12 mouse cellular contexts compared by ENCODE assay signal in the genomic region with DNA sequence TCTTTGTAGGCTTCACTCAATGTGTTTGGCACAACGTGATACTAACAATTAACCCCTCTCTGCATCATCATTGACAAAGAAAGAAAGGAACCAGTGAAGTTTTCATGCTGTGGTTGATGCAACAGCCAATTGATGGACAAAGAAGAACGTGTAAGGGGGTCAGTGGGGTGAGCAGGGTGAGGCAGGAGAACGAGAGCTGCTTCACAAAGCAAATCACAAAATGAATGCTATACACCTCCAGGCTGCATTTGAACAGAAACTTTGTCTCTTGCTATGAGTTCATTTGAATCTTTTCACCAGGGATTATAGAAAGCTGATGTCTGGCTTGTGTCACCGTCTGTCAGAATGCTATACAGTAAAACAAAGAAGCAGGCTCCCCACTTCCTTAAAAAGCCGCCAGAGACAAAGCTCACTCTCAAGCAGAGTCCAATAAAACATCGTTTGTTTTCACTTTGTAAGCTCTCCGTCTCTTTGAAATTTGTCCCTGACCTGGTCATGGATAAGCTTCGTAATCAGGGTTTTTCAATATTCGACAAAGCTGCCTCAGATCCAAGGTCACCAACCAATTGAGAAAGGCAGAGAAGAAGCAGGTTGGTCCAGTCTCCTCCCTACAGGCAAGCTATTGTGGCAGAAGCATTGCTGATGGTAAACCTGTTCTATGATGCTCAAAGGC.
A peak's percentile ranks its signal among the peaks of the same experiment; 100 is the strongest.
DNase-seq lines count a peak whose midpoint lies in the region; ATAC-seq and TF ChIP-seq lines count a peak whose summit lies in the region.
"Had no signal": no experiment of that assay in that cellular context is flagged by ENCODE, and none has a peak within 500 bp of the region (broad histone marks: within the 10 kb centered on the region; RNA-seq: fewer than 3 reads in every experiment).

No protein-coding gene starts in this region.

- peak overlapping the region; percentile 40 for H3K4me2 ChIP-seq in heart, postnatal 0 days (ENCODE audit: low read depth, low read length)

- no peak for TF ChIP-seq EP300 in heart, postnatal 0 days (IDR thresholded peaks at IDR 0.05; ENCODE audit: low read depth)
- TF ChIP-seq EP300 in heart, adult 2 months (IDR thresholded peaks at IDR 0.05; ENCODE audit: insufficient read depth, low read depth, low read length), result no peak

- no peak for TF ChIP-seq CTCF in heart, postnatal 0 days (IDR thresholded peaks at IDR 0.05; ENCODE audit: low read depth)
- no peak for TF ChIP-seq CTCF in heart, adult 2 months (IDR thresholded peaks at IDR 0.05)

- no peak overlapping the region for H3K9ac ChIP-seq in heart, postnatal 0 days (replicated peaks; ENCODE audit: low read depth, low read length)
- H3K9ac ChIP-seq in heart, adult 2 months (ENCODE audit: low read depth, low read length), result no peak overlapping the region

- no peak overlapping the region for H3K4me3 ChIP-seq in heart, postnatal 0 days (ENCODE audit: low read depth, low read length)
- no peak overlapping the region for H3K4me3 ChIP-seq in heart, adult 2 months

- H3K27me3 ChIP-seq in heart, postnatal 0 days (ENCODE audit: control insufficient read depth, insufficient read depth, low read length), result no peaks in the 10 kb centered on the region
- H3K27me3 ChIP-seq in heart, adult 2 months (ENCODE audit: control insufficient read depth, insufficient read depth, low read length), result no peaks in the 10 kb centered on the region

- no peak for TF ChIP-seq POLR2A in heart, adult 2 months (IDR thresholded peaks at IDR 0.05; ENCODE audit: insufficient read depth, low read depth, low read length)

- H3K4me1 ChIP-seq in heart, postnatal 0 days (ENCODE audit: control insufficient read depth, insufficient read depth), result 0 out of 2 replicates have a peak, but pooled peaks cover 3% of the 10 kb centered on the region
- no peaks in the 10 kb centered on the region for H3K4me1 ChIP-seq in heart, adult 2 months (ENCODE audit: control insufficient read depth, insufficient read depth, low read length)

- 26% methylated on average over 9 of the region's 9 CpGs for WGBS in heart, postnatal 0 days
- WGBS in heart, adult 2 months, result 24% methylated on average over 9 of the region's 9 CpGs

- no peaks in the 10 kb centered on the region for H3K79me2 ChIP-seq in heart, adult 2 months (replicated peaks; ENCODE audit: control insufficient read depth, insufficient read depth, low read length)

- intact Hi-C loops in heart, adult 2 months (cut with DNase I), result no loop called here

- H3K9me3 ChIP-seq in heart, postnatal 0 days (replicated peaks; ENCODE audit: control insufficient read depth, low read length), result no peaks in the 10 kb centered on the region

- no peak for ATAC-seq in heart, postnatal 0 days (ENCODE audit: insufficient read depth, low read depth)
- ATAC-seq in megakaryocyte, adult 5-6 weeks (ENCODE audit: poor library complexity, severe bottlenecking), result peak; percentile 51
- ATAC-seq: hindbrain, postnatal 0 days had no signal

- H3K27ac ChIP-seq in heart, postnatal 0 days (ENCODE audit: low read depth), result no peak overlapping the region
- no peak overlapping the region for H3K27ac ChIP-seq in heart, adult 2 months
- H3K27ac ChIP-seq: hindbrain, postnatal 0 days had no signal

- H3K36me3 ChIP-seq in heart, postnatal 0 days (replicated peaks; ENCODE audit: control insufficient read depth, insufficient read depth, low read length), result no peaks in the 10 kb centered on the region
- H3K36me3 ChIP-seq in heart, adult 2 months (ENCODE audit: control insufficient read depth, insufficient read depth, low read length), result no peaks in the 10 kb centered on the region
- H3K36me3 ChIP-seq: G1E had no signal

- DNase-seq in adrenal gland, postnatal 14 days, result peak; percentile 10
- DNase-seq in adrenal gland, postnatal 36 days, result no peak
- DNase-seq in heart, postnatal 0 days (ENCODE audit: low spot score), result no peak
- no peak for DNase-seq in heart, adult 2 months
- peak; percentile 6 for DNase-seq in R1 (ENCODE audit: low read depth, low spot score)
- no peak for DNase-seq in T-cell, adult 2 months (ENCODE audit: low spot score)
- DNase-seq in kidney, adult 9 months, result no peak
- DNase-seq: kidney, postnatal 10 days; thymus, adult 18-20 months had no signal

Comparison
In these comparisons a context has a peak if more than half of its experiments do, and no peak if none do; other contexts are left out.
1. DNase-seq: peak in adrenal gland, postnatal 14 days (single experiment) and R1 (single experiment); none in adrenal gland, postnatal 36 days (0 of 2), heart, postnatal 0 days (single experiment), heart, adult 2 months (0 of 2), T-cell, adult 2 months (single experiment) and kidney, adult 9 months (single experiment).